Mouse (Mus musculus): ENCODE measurements around the gene Srsf1. TPM values are rescaled to one million over a fixed set of nuclear protein-coding genes. Genes with fewer than 3 reads are reported as not detected.

The Srsf1 gene
- polyA plus RNA-seq, 1 experiment from 2014 or later: 488 TPM

Other genes with a start within 250 kb of the Srsf1 start
- 0.33 and 0.42 TPM in 2 replicates for gene Lpo, start 219.1 kb upstream of the Srsf1 start, polyA plus RNA-seq (2016; fragmentation: Nextera tagmentation; extraction: Ambion mirVana)
- 16.5 and 16.7 TPM in 2 replicates for gene Mks1, start 194.2 kb upstream of the Srsf1 start, polyA plus RNA-seq (2016; fragmentation: Nextera tagmentation; extraction: Ambion mirVana)
- gene Epx, start 171.8 kb upstream of the Srsf1 start, polyA plus RNA-seq (2016; fragmentation: Nextera tagmentation; extraction: Ambion mirVana): 0.14 TPM in 1 of 2 replicates, not detected in the other
- gene Olfr462, start 155.1 kb upstream of the Srsf1 start, polyA plus RNA-seq (2016; fragmentation: Nextera tagmentation; extraction: Ambion mirVana): not detected in 2 replicates
- gene Olfr463, start 150.0 kb upstream of the Srsf1 start, polyA plus RNA-seq (2016; fragmentation: Nextera tagmentation; extraction: Ambion mirVana): not detected in 2 replicates
- gene Olfr464, start 126.4 kb upstream of the Srsf1 start, polyA plus RNA-seq (2016; fragmentation: Nextera tagmentation; extraction: Ambion mirVana): not detected in 2 replicates
- 46.3 and 59.8 TPM in 2 replicates for gene Dynll2, start 59.8 kb upstream of the Srsf1 start, polyA plus RNA-seq (2016; fragmentation: Nextera tagmentation; extraction: Ambion mirVana)
- 73.9 and 84.7 TPM in 2 replicates for gene Vezf1, start 20.9 kb downstream of the Srsf1 start, polyA plus RNA-seq (2016; fragmentation: Nextera tagmentation; extraction: Ambion mirVana)
- gene Cuedc1, start 50.7 kb downstream of the Srsf1 start, polyA plus RNA-seq (2016; fragmentation: Nextera tagmentation; extraction: Ambion mirVana): 50.2 and 50.7 TPM in 2 replicates
- gene Mrps23, start 157.0 kb downstream of the Srsf1 start, polyA plus RNA-seq (2016; fragmentation: Nextera tagmentation; extraction: Ambion mirVana): 70.1 and 71.6 TPM in 2 replicates
- gene Ccdc182, start 246.7 kb downstream of the Srsf1 start, polyA plus RNA-seq (2016; fragmentation: Nextera tagmentation; extraction: Ambion mirVana): 11.4 and 14.5 TPM in 2 replicates